ENCODE assay signal across 10 mouse cellular contexts in genomic region chr14:24206314-24206713, GRCm38 (mm10). TPM values are rescaled to one million over a fixed set of nuclear protein-coding genes. Genes with fewer than 3 reads are reported as not detected.
DNase-seq lines count a peak whose midpoint lies in the region; ATAC-seq and TF ChIP-seq lines count a peak whose summit lies in the region.
"Had no signal": no experiment of that assay in that cellular context is flagged by ENCODE, and none has a peak within 500 bp of the region (broad histone marks: within the 10 kb centered on the region; RNA-seq: fewer than 3 reads in every experiment).

No protein-coding gene starts in this region.

- no peaks in the 10 kb centered on the region for H3K36me3 ChIP-seq in heart, embryonic 16.5 days (ENCODE audit: control insufficient read depth, insufficient read depth)
- H3K36me3 ChIP-seq in heart, adult 2 months (ENCODE audit: control insufficient read depth, insufficient read depth, low read length) = no peaks in the 10 kb centered on the region
- H3K36me3 ChIP-seq in forebrain, embryonic 12.5 days (replicated peaks) = no peaks in the 10 kb centered on the region

- H3K4me3 ChIP-seq in heart, embryonic 16.5 days (ENCODE audit: low read length) = no peak overlapping the region
- no peak overlapping the region for H3K4me3 ChIP-seq in heart, adult 2 months
- no peak overlapping the region for H3K4me3 ChIP-seq in forebrain, embryonic 12.5 days (replicated peaks)
- H3K4me3 ChIP-seq: limb, embryonic 12.5 days; megakaryocyte, embryonic 14.5 days had no signal

- POLR2A ChIA-PET in Patski (lab: Charles Lee) = interaction anchor here (0.7 to 2.0 kb wide), 2 partner anchors 30 to 39 kb away, joined by 3 to 4 read pairs; no protein-coding TSS in a partner anchor

- no peak for TF ChIP-seq CTCF in heart, adult 2 months (IDR thresholded peaks at IDR 0.05)
- no peak for TF ChIP-seq CTCF in Patski (IDR thresholded peaks at IDR 0.05)

- H3K27me3 ChIP-seq in heart, embryonic 16.5 days (ENCODE audit: control insufficient read depth, insufficient read depth, low read length) = no peaks in the 10 kb centered on the region
- H3K27me3 ChIP-seq in heart, adult 2 months (ENCODE audit: control insufficient read depth, insufficient read depth, low read length) = no peaks in the 10 kb centered on the region
- no peaks in the 10 kb centered on the region for H3K27me3 ChIP-seq in Patski
- no peaks in the 10 kb centered on the region for H3K27me3 ChIP-seq in forebrain, embryonic 12.5 days
- H3K27me3 ChIP-seq: limb, embryonic 12.5 days had no signal

- no peaks in the 10 kb centered on the region for H3K9me3 ChIP-seq in heart, embryonic 16.5 days (replicated peaks; ENCODE audit: control insufficient read depth, low read length)
- no peaks in the 10 kb centered on the region for H3K9me3 ChIP-seq in forebrain, embryonic 12.5 days
- H3K9me3 ChIP-seq: limb, embryonic 12.5 days had no signal

- intact Hi-C loops in heart, adult 2 months (cut with DNase I) = no loop called here

- peaks cover 34% of the 10 kb centered on the region for H3K4me1 ChIP-seq in heart, embryonic 16.5 days (ENCODE audit: control insufficient read depth, insufficient read depth, low read length)
- H3K4me1 ChIP-seq in heart, adult 2 months (ENCODE audit: control insufficient read depth, insufficient read depth, low read length) = peaks cover 11% of the 10 kb centered on the region
- peaks cover 48% of the 10 kb centered on the region for H3K4me1 ChIP-seq in forebrain, embryonic 12.5 days

- H3K79me2 ChIP-seq in heart, adult 2 months (replicated peaks; ENCODE audit: control insufficient read depth, insufficient read depth, low read length) = peaks cover 1% of the 10 kb centered on the region; the same call in 1 of the 2 replicates

- 0 out of 2 replicates have a peak, but pooled peaks have one; percentile 3 for ATAC-seq in heart, embryonic 16.5 days (replicated peaks; ENCODE audit: extremely low read depth, insufficient read depth, low FRiP score)
- peak; percentile 61 for ATAC-seq in Patski
- no peak for ATAC-seq in forebrain, embryonic 12.5 days (ENCODE audit: low FRiP score)
- ATAC-seq in activated CD4-positive, CD25-positive, alpha-beta regulatory T cell, adult 4 months = no peak

- H3K27ac ChIP-seq in heart, embryonic 16.5 days (ENCODE audit: low read length) = no peak overlapping the region
- H3K27ac ChIP-seq in heart, adult 2 months = no peak overlapping the region
- H3K27ac ChIP-seq in forebrain, embryonic 12.5 days = peak overlapping the region; percentile 86
- H3K27ac ChIP-seq: limb, embryonic 12.5 days had no signal

- TF ChIP-seq EP300 in heart, adult 2 months (IDR thresholded peaks at IDR 0.05; ENCODE audit: insufficient read depth, low read depth, low read length) = no peak

- no peak for TF ChIP-seq POLR2A in heart, adult 2 months (IDR thresholded peaks at IDR 0.05; ENCODE audit: insufficient read depth, low read depth, low read length)

- 20% methylated on average over 9 of the region's 9 CpGs for WGBS in heart, embryonic 16.5 days
- WGBS in heart, adult 2 months = 39% methylated on average over 5 of the region's 9 CpGs
- 56% methylated on average over 5 of the region's 9 CpGs for WGBS in forebrain, embryonic 12.5 days

- H3K4me2 ChIP-seq in heart, embryonic 16.5 days (ENCODE audit: low read depth, low read length) = no peak overlapping the region
- no peak overlapping the region for H3K4me2 ChIP-seq in forebrain, embryonic 12.5 days

- CTCF ChIA-PET in Patski (lab: Charles Lee) = no interaction called here

- DNase-seq in heart, adult 2 months = no peak
- no peak for DNase-seq in Patski (ENCODE audit: low read depth, low spot score)
- peak; percentile 43 for DNase-seq in mesoderm, embryonic 11.5 days (ENCODE audit: low read depth, low spot score)
- no peak for DNase-seq in spleen, adult 18-20 months
- DNase-seq in frontal cortex, postnatal 36 days (ENCODE audit: low spot score in 2 of 2) = no peak

- no peak overlapping the region for H3K9ac ChIP-seq in heart, embryonic 16.5 days (ENCODE audit: low read length)
- no peak overlapping the region for H3K9ac ChIP-seq in heart, adult 2 months (ENCODE audit: low read depth, low read length)
- no peak overlapping the region for H3K9ac ChIP-seq in forebrain, embryonic 12.5 days
- H3K9ac ChIP-seq: limb, embryonic 12.5 days had no signal

- in situ Hi-C loops in Patski (cut with MboI; ENCODE audit: low pct_unique_long_range_greater_than_20kb) = no loop called here

RNA-seq across cellular contexts. Expression of gene Dlg5, which starts 39.4 kb away (rescaled TPM):
- polyA plus RNA-seq in heart, embryonic 16.5 days (2015; fragmentation: Nextera tagmentation; extraction: Ambion mirVana) = 5.2 and 6.8 TPM in 2 replicates
- 1 to 10 TPM; 7.7 TPM for total RNA-seq in heart, adult 2 months (2021)
- 11.4 and 13.9 TPM in 2 replicates for polyA plus RNA-seq in heart, adult 2 months (2012; rRNA removed)
- polyA plus RNA-seq in Patski (2021) = 71.3 TPM
- polyA plus RNA-seq in forebrain, embryonic 12.5 days (2016; fragmentation: Nextera tagmentation; extraction: Ambion mirVana) = 20.9 and 22.5 TPM in 2 replicates
- under 1 TPM; 0.29 to 0.52 TPM for polyA plus RNA-seq in activated CD4-positive, CD25-positive, alpha-beta regulatory T cell, adult 4 months (2017; shearing (Covaris generic))

Comparison
In these comparisons a context has a peak if more than half of its experiments do, and no peak if none do; other contexts are left out.
1. ATAC-seq: peak in heart, embryonic 16.5 days (single experiment) and Patski (single experiment); none in forebrain, embryonic 12.5 days (single experiment) and activated CD4-positive, CD25-positive, alpha-beta regulatory T cell, adult 4 months (single experiment).